Mouse (Mus musculus): ENCODE results near the gene Arhgef38. TPM values are rescaled to one million over a fixed set of nuclear protein-coding genes. Genes with fewer than 3 reads are reported as not detected.
A peak's percentile ranks its signal among the peaks of the same experiment; 100 is the strongest.

Arhgef38 gene
- polyA plus RNA-seq, 1 experiment, result 4.7 TPM

DNA sequence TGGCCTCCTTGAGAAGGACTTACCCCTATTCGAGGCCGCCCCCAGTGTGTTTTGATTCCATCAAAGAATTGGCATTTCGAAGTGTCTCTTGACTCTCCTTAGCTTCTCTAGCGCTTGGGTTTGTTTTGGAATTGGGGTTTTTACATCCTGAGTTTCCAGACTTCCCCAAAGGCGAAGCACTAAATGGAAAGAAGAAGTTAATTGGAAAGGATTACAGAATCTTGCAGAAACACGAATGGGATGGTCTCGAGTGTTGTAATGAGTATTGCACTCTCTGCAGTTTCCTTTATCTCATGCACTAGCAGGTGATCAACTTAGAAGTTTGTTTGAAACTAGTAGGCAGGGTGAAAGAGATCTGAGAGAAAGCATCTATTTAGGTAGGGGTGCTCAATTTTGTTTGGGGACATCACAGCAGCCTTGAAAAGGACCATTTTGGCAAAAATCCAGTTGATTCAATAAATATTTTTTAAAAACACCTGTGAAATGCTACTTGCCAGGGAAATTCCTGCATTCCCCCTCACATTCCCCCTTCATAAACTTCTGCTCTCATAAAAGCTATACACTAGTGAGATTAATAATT lies 142.4 kb downstream of the Arhgef38 start:
- no peak for DNase-seq (ENCODE audit: low read depth)

DNA sequence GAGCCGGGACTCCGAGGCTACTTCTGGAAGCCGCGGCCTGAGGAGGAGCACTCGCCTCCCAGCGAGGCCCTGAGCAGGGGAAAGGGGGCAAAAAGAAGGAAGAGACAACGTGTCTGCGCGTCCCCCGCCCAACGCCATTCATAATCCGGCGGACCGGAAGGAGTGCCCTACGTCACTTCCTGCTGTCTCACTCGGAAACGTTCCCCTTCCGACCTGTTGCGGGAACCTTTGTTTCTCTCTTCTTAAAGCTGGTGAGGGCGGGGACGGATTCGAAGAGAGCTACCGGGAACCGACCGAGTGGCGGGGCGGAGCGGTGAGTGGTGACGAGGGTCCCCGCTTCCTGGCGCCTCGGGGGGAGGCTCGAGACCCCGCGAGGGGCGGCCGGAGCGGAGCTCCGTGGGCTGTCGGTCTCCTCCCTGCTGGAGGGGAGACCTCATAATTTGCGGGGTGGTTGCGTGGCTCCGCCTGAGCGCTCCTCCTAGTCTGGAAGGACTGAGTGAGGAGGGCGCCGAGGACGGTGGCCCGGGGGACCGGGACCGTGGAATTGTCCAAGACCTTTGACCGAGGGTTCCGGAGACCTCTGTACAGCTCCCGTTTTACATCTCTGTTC lies 143.0 kb downstream of the Arhgef38 start, which contains the start of the genes Ints12 and Gstcd:
Gene Ints12, plus strand, starts transcription at position 177 of the 610 bp plus-strand sequence.
Gene Gstcd, minus strand, starts transcription at position 370 of the 610 bp plus-strand sequence.
- DNase-seq (ENCODE audit: low read depth), result peak; percentile 46

DNA sequence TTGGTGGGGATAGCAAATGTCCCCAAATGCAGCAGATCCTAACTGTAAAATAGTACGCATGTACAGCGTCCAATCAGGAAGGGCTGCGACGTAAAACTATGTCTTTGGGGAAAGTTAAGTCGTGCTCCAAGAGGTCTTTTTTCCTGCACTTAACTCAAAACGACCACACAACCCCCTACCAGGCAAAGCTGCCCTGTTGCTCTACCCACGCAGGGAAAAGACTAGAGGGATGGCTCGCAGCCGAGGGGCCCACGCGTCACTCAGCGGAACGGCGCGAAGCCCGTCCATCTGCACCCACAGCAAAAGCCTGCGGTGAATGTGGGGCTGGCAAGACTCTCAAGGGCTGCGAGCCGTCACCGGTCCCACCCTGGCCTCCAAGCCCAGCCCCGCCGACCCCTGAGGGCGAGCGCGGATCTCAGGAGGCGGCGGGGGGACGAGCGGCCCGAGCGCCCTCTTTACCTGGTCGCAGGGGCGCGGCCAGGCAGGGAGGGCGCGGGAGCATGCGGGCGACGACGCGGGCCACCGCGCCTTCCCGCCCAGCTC lies 143.6 kb downstream of the Arhgef38 start:
- no peak for DNase-seq (ENCODE audit: low read depth)

DNA sequence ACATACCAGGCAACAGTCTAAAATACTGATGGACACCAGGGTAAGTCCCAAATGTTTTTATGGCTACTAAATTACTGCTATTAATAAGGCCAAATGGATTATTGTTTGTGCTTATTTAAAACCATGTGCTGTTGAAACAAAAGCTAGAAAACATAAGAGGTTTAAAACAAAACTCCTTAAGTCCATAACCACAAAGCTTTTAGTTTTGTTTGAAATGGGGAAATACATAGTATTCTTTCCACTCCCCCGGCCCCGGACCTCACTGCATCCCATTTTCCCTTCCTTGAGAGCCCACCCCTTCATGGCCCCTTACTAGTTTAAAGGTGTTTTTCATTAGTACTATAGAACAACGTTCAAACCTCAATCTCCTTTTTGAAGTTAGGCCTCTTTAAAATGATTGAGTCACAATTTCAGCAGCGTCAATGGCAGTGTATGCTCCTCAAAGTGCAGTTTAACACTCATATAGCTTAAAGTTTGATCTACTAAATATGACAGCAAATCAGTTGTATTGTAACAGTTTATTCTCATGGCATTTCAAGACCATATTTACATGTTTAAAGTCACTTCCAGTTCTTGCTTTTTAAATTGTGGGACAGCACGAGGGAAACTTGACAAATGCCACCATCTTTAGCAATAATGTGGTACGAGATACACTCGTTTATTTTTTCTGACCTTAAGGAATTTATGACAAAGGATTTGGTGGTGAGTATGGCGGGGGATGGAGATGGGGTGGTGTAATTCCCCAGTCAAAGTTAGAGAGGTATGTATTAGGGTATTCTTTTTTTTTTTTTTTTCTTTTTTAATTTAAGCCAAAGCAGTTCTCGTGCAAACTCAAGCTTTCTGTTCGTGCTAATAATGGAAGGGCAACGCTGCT lies 144.3 kb downstream of the Arhgef38 start:
- no peak for DNase-seq (ENCODE audit: low read depth)

DNA sequence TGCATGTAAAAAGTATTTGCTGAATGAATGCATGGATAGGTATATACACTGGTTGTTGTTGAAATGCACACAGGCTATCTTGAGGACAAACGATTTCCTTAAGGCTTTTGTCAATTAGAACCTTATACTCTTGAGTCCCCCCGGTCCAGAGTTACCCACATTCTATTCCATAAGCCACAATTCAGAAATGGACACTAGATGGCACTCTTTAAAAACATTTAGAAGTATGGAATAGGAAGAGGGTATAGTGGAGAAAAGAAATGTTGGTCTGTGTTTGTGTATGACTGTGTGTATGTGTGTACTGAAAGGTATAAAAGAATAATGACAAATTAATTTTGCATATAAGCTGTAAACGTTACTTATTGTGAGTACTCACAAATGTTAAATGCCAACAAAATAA lies 148.9 kb downstream of the Arhgef38 start:
- no peak for DNase-seq (ENCODE audit: low read depth)

DNA sequence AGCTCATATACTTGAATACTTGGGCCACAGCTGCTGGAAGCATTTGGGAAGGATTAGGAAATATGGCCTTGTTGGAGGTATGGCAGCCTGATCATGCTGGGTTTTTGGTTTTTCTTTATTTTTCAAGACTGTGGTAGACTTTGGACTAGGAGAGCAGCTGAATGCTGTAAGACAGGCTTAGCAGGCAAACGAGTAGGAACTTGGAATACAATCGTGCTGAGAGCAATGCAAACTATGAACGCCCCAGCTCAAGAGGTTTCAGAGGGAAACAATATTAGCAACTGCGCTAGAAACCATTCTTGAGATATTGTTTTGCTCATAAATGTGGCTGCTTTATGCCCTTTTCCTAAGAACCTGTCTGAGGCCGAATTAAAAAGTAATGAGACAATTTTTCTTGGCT lies 152.0 kb downstream of the Arhgef38 start:
- no peak for DNase-seq (ENCODE audit: low read depth)

DNA sequence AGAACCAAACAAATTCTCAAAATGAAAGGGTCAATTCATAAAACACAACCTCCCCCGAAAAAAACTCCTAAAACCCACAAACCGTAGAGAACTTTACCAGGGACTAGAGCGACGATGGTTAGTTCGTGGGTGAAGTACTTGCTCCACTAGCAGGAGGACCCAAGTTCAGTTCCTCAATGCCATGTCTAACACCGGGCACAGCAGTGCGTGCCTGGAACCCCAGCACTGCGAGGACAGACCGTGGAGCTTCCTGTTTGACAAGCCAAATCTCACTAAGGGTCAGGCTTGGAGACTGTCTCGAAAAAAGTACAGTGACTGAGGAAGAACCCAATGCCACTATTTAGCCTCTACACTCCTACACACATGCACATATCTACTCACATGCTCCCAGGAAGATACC lies 159.2 kb downstream of the Arhgef38 start:
- DNase-seq (ENCODE audit: low read depth), result no peak

Other genes starting within 250 kb of the Arhgef38 start
- gene Ints12, start 143.1 kb downstream of the Arhgef38 start, polyA plus RNA-seq (2012; rRNA removed), result 8.7 and 9.5 TPM in 2 replicates
- gene Gstcd, start 142.9 kb downstream of the Arhgef38 start, polyA plus RNA-seq (2012; rRNA removed), result 3.8 and 5.1 TPM in 2 replicates
- 37.6 and 51.5 TPM in 2 replicates for gene Ppa2, start 75.2 kb upstream of the Arhgef38 start, polyA plus RNA-seq (2012; rRNA removed)

All from gonadal fat pad, adult 2 months (tissue).